Mouse (Mus musculus): Measurements from ENCODE around the gene Atg101.
A peak's percentile ranks its signal among the peaks of the same experiment; 100 is the strongest.

Gene Atg101

DNA sequence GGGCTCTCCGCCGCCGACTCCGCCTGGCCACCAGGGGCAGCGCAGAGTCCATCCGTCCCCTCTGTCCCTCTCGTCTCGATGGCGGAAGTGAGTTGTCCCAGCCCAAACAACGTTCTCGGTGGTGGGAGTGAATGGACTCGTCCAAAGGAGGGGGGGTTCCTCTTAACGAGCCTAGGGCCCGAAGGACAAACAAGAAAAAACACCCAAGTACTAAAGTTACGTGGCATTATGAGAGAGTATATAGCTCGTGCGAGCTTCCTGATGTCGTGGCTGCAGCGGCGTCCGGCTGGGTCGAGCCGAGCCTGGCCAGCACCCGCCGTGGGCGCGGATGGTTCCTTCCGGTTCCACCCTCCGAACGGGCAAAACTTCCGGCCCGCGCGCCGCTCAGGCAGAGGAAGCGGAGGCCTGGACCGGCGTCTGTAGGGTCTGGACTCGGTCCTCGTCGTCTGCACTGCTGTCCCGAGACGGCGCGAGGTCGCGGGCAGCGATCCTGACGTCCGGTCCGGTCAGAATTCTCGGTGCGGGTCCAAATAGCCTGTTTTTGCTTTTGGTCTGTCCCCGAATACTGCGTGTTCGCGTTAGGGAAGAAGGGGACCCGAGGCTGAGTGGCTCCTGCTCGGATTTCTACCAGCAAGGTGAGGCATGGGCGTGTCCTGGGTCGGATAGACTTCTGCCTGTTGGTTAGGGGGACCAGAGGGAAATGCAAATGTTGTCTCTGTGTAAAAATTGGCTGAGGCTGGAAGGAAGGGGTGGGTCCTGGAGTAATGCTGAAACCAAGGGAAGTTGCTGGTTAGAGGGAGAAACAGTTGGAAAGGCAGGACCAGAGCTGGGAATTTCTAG lies at the start of gene Atg101:
TSS of gene Atg101 (plus strand) at position 362 of the 840 bp plus-strand sequence.
- DNase-seq (ENCODE audit: low read depth, low spot score): peak; percentile 86

DNA sequence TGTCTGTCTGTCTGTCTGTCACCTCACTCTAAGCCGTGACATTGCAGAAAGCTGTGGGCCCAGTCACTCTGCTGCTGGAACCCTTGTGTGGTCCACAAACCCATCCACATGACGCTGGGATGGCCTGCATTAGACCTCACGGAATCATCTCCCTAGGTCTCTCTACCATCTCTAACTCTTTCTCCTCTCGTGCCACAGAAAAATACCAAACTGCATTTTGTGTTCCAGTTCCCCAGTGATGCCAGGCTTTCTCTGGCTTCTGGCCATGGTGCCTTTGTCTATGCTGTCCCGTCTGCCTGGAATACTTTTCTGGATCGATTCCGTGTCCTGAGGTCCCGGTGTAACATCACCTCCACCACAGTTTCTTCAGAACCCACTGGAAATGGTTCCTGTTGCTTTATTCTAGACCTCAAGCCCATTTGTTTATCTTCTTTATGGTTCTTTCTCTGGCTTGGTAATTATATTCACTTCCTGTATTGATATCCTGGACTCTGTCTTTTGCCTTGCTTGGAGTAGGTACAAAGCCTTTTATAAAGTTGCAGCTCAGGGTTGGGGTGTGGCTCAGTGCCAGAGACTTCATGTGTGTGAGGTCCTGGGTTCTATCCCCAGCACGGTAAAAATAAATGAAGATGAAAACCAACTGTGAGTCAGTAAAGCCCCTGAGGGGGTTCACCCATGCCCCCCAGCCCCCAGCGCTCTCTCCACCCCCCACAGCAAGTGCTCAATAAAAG lies 49.3 kb upstream of the Atg101 start:
- DNase-seq (ENCODE audit: low read depth, low spot score): no peak

GRCm38 (mm10) chr15:101235342-101235698 lies 48.8 kb upstream of the Atg101 start:
- no peak for DNase-seq (ENCODE audit: low read depth, low spot score)

GRCm38 (mm10) chr15:101235728-101236327 lies 48.2 kb upstream of the Atg101 start:
- DNase-seq (ENCODE audit: low read depth, low spot score): no peak

DNA sequence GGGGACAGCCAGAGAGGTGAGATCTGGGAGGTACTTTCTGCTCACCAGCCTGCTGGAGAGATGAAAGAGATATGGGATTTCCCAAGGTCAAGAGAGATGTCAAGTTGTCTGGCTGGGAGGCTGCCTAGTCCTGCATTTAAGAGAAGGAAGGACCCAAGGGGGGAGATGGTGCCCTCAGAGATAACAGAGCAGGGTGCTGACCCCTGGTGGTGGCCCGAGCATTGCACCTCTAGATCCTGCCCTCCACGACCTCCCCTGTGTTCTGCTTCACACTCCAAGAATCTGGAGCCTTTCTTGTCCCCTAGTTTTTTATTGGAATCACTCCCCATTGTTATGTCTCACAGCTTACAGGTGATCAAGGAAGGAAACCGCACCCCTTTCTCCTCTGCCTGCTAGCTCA lies 47.2 kb upstream of the Atg101 start:
- no peak for DNase-seq (ENCODE audit: low read depth, low spot score)

DNA sequence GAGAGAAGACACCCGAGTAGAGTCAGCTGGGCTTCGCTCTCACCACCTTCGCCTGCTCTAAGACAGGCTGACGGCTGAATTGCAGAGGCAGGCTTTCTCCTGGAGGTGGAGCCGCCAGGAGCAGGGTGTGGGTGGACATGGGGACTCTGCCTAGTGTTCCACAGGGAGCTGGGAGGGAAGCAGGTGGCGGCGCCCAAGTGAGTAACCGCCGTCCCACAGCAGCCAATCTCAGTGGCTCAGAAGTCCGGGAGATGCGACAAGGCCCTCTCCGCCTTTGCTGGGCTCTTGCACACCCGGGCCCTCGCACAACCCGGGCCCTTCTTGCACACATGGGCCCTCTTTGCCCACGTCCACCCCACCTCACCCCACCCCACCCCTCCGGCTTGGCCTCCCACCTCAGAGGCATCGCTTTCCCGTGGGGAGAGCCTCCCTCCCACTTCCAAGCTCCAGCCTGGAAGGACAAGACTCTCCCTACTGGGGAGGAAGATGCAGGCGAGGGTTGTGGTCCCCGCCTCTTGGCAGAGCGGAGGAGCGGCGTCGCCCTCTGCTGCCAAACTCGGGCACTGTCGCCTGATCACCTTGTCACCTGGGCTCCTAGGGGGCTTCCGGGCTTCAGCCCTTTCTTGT lies 45.1 kb upstream of the Atg101 start:
- DNase-seq (ENCODE audit: low read depth, low spot score): no peak

GRCm38 (mm10) chr15:101239821-101240220 lies 44.3 kb upstream of the Atg101 start:
- DNase-seq (ENCODE audit: low read depth, low spot score): no peak

DNA sequence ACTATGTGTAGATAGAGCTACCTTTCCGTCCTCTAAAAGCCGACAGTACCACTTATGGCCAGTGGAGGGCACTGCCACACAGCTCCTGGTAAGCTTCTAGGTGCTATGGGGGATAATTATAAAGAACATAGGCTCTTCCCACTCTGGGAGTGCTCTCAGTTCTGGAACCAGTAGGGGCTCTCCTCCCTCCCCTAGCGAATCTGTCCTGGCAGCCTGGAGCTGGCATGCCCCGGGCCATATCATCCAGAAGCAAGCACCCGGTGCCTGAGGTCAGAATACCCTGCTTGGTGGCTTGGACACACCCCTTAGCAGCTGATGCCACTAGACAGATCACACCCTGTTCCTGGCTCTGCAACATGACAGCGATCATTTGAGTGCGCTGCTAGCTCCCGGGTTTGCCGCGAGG lies 43.3 kb upstream of the Atg101 start:
- DNase-seq (ENCODE audit: low read depth, low spot score): peak; percentile 17

GRCm38 (mm10) chr15:101241236-101241635 lies 42.8 kb upstream of the Atg101 start:
- DNase-seq (ENCODE audit: low read depth, low spot score): no peak

- DNase-seq (ENCODE audit: low read depth, low spot score): no peak
These were observed 42.2 kb upstream of the Atg101 start for GRCm38 (mm10) chr15:101241853-101242252.

- DNase-seq (ENCODE audit: low read depth, low spot score): no peak
These were observed 41.4 kb upstream of the Atg101 start for GRCm38 (mm10) chr15:101242645-101243044.

DNA sequence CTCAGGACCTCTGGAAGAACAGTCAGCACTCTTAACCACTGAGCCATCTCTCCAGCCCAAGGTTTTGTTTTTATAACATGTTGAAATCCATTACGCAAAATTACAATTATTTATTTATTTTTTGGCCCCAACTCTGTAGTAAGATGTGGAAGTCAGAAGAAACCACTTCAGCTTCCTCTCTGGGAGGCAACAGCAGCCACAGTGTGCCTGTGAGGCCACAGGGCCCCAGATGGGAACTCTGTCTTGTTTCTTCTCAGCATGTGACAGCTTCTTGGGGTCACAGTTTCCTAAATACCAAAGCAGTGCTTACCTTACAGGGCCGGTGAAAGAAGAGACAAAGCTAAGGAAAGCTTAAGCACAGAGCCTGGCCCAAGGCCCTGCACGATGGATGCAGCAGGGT lies 40.1 kb upstream of the Atg101 start:
- DNase-seq (ENCODE audit: low read depth, low spot score): no peak

DNA sequence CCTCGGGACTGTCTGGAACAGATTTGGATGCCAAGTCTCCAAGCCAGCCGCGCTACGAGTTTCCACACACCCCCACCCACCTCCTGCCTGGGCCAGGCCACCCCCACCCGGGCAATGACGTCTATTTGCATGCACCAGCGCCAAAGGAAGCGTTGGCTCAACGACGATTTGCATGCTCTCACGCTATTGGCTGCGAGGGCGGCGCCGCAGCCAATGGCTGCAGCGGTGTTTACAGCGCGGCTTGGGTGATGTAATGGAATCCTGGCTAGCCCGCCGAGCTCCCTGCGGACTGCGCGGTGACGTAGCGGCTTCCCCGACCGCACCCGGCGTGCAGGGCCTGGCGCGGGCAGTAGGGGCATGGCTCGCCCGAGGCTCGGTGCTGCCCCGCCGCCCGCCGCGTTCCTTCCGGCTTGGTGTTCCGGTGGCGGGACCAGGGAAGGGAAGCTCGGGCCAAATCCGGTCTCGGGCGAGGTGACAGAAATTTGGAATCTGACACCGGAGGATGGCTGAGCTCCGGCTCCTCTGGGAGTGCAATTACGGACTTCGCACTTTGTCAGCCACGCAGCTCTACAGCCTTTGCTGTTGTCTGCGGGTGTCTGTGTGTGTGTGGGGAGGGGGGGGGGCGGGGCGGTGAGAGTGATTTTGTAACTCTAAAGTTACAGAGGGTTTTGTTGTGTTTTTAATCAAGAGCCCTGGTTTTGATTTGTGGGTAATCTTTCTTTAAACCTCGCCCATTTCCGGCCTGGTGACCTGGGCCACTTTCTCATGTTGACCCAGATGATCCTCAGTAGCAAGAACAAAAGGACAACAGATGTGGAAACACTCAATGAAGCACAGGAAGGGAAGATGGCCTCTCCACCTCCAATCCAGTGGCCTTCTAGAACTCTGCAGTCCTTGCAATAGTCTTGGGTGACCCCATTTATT lies 37.6 kb upstream of the Atg101 start:
- DNase-seq (ENCODE audit: low read depth, low spot score): peak; percentile 50

- no peak for DNase-seq (ENCODE audit: low read depth, low spot score)
These were observed 36.9 kb upstream of the Atg101 start for GRCm38 (mm10) chr15:101247155-101247498.

DNA sequence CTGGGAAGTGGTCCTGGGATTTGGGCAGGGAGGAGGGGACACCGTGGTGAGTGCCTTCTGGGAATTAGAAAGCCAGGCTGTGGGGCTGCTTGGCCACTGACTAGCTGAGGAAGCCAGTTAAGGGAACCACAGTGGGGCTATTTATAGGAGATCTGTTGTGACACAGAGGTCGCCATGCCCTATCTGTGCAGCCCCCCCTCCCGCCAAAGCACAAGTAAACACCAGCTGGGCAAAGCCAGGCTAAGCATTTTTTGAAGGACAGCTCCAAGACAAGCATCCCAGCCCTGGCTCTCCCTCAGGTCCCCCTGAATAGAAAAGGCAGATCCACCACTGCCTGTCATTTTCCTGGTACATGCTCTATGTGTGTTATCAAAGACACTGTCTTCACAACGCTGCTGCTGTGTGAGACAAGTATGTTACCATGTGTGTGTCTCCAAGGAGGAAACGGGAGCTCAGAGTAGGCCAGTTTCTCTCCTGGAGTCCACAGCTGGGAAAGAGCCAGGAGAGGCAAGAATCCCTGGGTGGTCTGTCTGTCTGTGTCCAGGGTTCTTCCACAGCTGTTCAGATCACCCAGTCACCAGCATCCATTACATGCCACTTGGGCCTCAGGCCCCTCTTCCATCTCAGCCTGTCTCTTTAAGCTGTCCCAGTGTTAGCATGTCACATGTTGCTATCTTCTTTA lies 35.9 kb upstream of the Atg101 start:
- DNase-seq (ENCODE audit: low read depth, low spot score): no peak

GRCm38 (mm10) chr15:101250220-101250800 lies 33.8 kb upstream of the Atg101 start:
- no peak for DNase-seq (ENCODE audit: low read depth, low spot score)

GRCm38 (mm10) chr15:101251930-101252329 lies 32.1 kb upstream of the Atg101 start:
- DNase-seq (ENCODE audit: low read depth, low spot score): no peak

DNA sequence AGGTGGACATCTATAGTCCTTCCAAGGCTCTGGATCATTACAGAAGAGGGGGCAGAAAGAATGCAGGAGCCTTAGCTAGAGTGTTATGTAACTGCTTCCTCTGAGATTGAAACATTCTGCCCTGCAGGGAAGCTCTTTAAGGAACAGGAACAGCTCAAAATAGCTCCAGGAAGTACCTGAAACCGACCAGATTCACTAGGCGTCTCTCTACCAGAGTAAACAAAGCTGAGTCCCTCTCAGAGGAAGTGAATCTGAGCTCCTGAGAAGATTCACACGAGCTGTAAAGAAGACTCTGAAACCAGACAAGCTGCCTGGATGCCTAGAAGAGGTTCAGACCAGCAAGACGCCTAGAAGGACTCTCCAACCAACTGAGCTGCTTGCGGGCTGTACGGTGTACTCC lies 31.5 kb upstream of the Atg101 start:
- DNase-seq (ENCODE audit: low read depth, low spot score): no peak

GRCm38 (mm10) chr15:101253563-101253885 lies 30.5 kb upstream of the Atg101 start:
- no peak for DNase-seq (ENCODE audit: low read depth, low spot score)
